Mouse (Mus musculus) CH12.LX (cell line): Measurements from ENCODE around the gene Spef2. TPM values are rescaled to one million over a fixed set of nuclear protein-coding genes. Genes with fewer than 3 reads are reported as not detected.

Source experiments
- DNase-seq: peaks from one replicate; pipeline ENCODE4 v3.0.0-alpha.2; 2013; ENCODE audit errors: extremely low read depth
- H3K27ac ChIP-seq: 2 replicates; pipeline ENCODE4 v1.5.1; 2012; ENCODE audit warnings: low read depth, mild to moderate bottlenecking, control low read depth, moderate library complexity; ENCODE audit not compliant: insufficient read depth
- H3K27me3 ChIP-seq: replicated peaks from 2 replicates; pipeline ENCODE3; 2012; ENCODE audit warnings: inconsistent platforms
- H3K36me3 ChIP-seq, 2 experiments: replicated peaks in 1 of 2; 2 replicates each; pipeline versions ENCODE3 to v1.6.1; 2012; ENCODE audit warnings: inconsistent platforms in 1 of 2, low read length in 1 of 2, mild to moderate bottlenecking in 1 of 2, mixed read lengths in 1 of 2, moderate library complexity in 1 of 2; ENCODE audit not compliant: control insufficient read depth in 1 of 2, insufficient read depth in 1 of 2
- H3K4me1 ChIP-seq, 2 experiments: 2 replicates each; pipeline ENCODE4 v1.6.1; 2012; ENCODE audit warnings: inconsistent platforms in 1 of 2, moderate library complexity in 1 of 2; ENCODE audit not compliant: insufficient read depth in 2 of 2, control insufficient read depth in 1 of 2
- H3K4me2 ChIP-seq: 2 replicates; pipeline ENCODE4 v1.6.1; 2012; ENCODE audit warnings: low read depth, mild to moderate bottlenecking, control low read depth; ENCODE audit not compliant: poor library complexity, insufficient read depth, severe bottlenecking
- H3K4me3 ChIP-seq, 3 experiments: fragments of 150-350 bp in 1 of 3; sonication (generic) in 1 of 3; replicated peaks in 1 of 3; 2 replicates each; pipeline versions ENCODE3 to v1.5.1; 2011 to 2012; ENCODE audit warnings: low read depth in 2 of 3, low read length in 2 of 3, mild to moderate bottlenecking in 2 of 3, moderate library complexity in 2 of 3, control low read depth in 1 of 3, improper control_type of control experiment in 1 of 3, inconsistent platforms in 1 of 3, mixed read lengths in 1 of 3; ENCODE audit not compliant: poor library complexity in 1 of 3
- H3K79me2 ChIP-seq: replicated peaks from 2 replicates; pipeline ENCODE4 v1.6.1; 2012; ENCODE audit warnings: mild to moderate bottlenecking, moderate library complexity; ENCODE audit not compliant: control insufficient read depth, poor library complexity, insufficient read depth, severe bottlenecking; ENCODE audit errors: extremely low read depth
- H3K9ac ChIP-seq: 2 replicates; pipeline ENCODE4 v1.6.1; 2012; ENCODE audit warnings: low read depth, mild to moderate bottlenecking, control low read depth, moderate library complexity; ENCODE audit not compliant: insufficient read depth
- H3K9me3 ChIP-seq: replicated peaks from 2 replicates; pipeline ENCODE3; 2012; ENCODE audit warnings: low read length, inconsistent platforms, mixed read lengths
- CHD2 ChIP-seq: IDR thresholded peaks from 2 replicates; pipeline ENCODE4 v1.6.1; 2011; ENCODE audit warnings: low read length, improper control_type of control experiment
- E2F4 ChIP-seq: IDR thresholded peaks from 2 replicates; pipeline ENCODE4 v1.6.1; 2011; ENCODE audit warnings: low read depth, low read length, improper control_type of control experiment; ENCODE audit not compliant: insufficient replicate concordance
- ELF1 ChIP-seq: IDR thresholded peaks from 2 replicates; pipeline ENCODE4 v1.6.1; 2014; ENCODE audit warnings: low read depth, mild to moderate bottlenecking, inconsistent platforms, low read length, improper control_type of control experiment
- EP300 ChIP-seq: IDR thresholded peaks from 2 replicates; pipeline ENCODE4 v1.6.1; 2011; ENCODE audit warnings: low read length, improper control_type of control experiment
- HCFC1 ChIP-seq: IDR thresholded peaks from 2 replicates; pipeline ENCODE4 v1.6.1; 2012; ENCODE audit warnings: low read depth, mild to moderate bottlenecking, inconsistent platforms, low read length, improper control_type of control experiment
- JUN ChIP-seq: IDR thresholded peaks from 2 replicates; pipeline ENCODE4 v1.6.1; 2011; ENCODE audit warnings: low read depth, mild to moderate bottlenecking, low read length, improper control_type of control experiment, moderate library complexity; ENCODE audit not compliant: insufficient read depth
- JUND ChIP-seq: conservative IDR thresholded peaks from 2 replicates; pipeline ENCODE4 v1.6.1; 2011; ENCODE audit warnings: low read depth, low read length, improper control_type of control experiment
- KAT2A ChIP-seq: IDR thresholded peaks from 2 replicates; pipeline ENCODE4 v1.6.1; 2012; ENCODE audit warnings: low read length, improper control_type of control experiment, inconsistent platforms; ENCODE audit not compliant: insufficient replicate concordance
- MAFK ChIP-seq: IDR thresholded peaks from 2 replicates; pipeline ENCODE4 v1.6.1; 2011; ENCODE audit warnings: low read length, improper control_type of control experiment; ENCODE audit not compliant: insufficient replicate concordance
- MAZ ChIP-seq: IDR thresholded peaks from 2 replicates; pipeline ENCODE4 v1.6.1; 2012; ENCODE audit warnings: low read depth, mild to moderate bottlenecking, inconsistent platforms, low read length, improper control_type of control experiment, moderate library complexity
- MEF2A ChIP-seq: IDR thresholded peaks from 2 replicates; pipeline ENCODE4 v1.6.1; 2014; ENCODE audit warnings: low read depth, mild to moderate bottlenecking, inconsistent platforms, low read length, improper control_type of control experiment, borderline replicate concordance
- MXI1 ChIP-seq: IDR thresholded peaks from 2 replicates; pipeline ENCODE4 v1.6.1; 2011; ENCODE audit warnings: mild to moderate bottlenecking, low read depth, low read length, improper control_type of control experiment
- MYC ChIP-seq: IDR thresholded peaks from 2 replicates; pipeline ENCODE4 v1.6.1; 2011; ENCODE audit warnings: low read depth, mild to moderate bottlenecking, improper control_type of control experiment, low read length
- PAX5 ChIP-seq: IDR thresholded peaks from 2 replicates; pipeline ENCODE4 v1.6.1; 2012; ENCODE audit warnings: low read length, inconsistent platforms, mixed read lengths
- POLR2A ChIP-seq: IDR thresholded peaks from 2 replicates; pipeline ENCODE4 v1.6.1; 2011; ENCODE audit warnings: low read depth, mild to moderate bottlenecking, improper control_type of control experiment, low read length
- RAD21 ChIP-seq: IDR thresholded peaks from 2 replicates; pipeline ENCODE4 v1.6.1; 2011; ENCODE audit warnings: low read depth, mild to moderate bottlenecking, low read length, improper control_type of control experiment, moderate library complexity
- SMC3 ChIP-seq: IDR thresholded peaks from 2 replicates; pipeline ENCODE4 v1.6.1; 2011; ENCODE audit warnings: low read depth, low read length, improper control_type of control experiment
- TCF12 ChIP-seq: IDR thresholded peaks from 2 replicates; pipeline ENCODE4 v1.6.1; 2014; ENCODE audit warnings: low read depth, mild to moderate bottlenecking, inconsistent platforms, low read length, improper control_type of control experiment
- USF1 ChIP-seq: IDR thresholded peaks from 2 replicates; pipeline ENCODE4 v1.6.1; 2014; ENCODE audit warnings: low read depth, mild to moderate bottlenecking, inconsistent platforms, low read length, improper control_type of control experiment
- USF2 ChIP-seq: conservative IDR thresholded peaks from 2 replicates; pipeline ENCODE4 v1.6.1; 2011; ENCODE audit warnings: low read depth, low read length, improper control_type of control experiment
- dilution Hi-C: fragments of 300-500 bp; cut with MboI; formaldehyde crosslinking; loops from 2 replicates; pipeline ENCODE4 v1.14.3; 2020; ENCODE audit warnings: low sequenced_read_pairs; ENCODE audit not compliant: extremely low pct_unique_long_range_greater_than_20kb, extremely low pct_ligation_motif_present
- in situ Hi-C: fragments of 300-500 bp; cut with MboI; formaldehyde crosslinking; loops from 3 replicates; pipeline ENCODE4 v1.14.3; 2019; ENCODE audit warnings: low sequenced_read_pairs, low pct_ligation_motif_present, low pct_unique_long_range_greater_than_20kb, mixed read lengths
- polyA plus RNA-seq: library from polyadenylated mRNA; unstranded; fragments of >175 nt; gene quantifications from 2 replicates; pipeline ENCODE4 v1.2.1, GENCODE M21; 2012; ENCODE audit warnings: low read depth; ENCODE audit not compliant: insufficient read length
- total RNA-seq, 2 experiments: library from RNA; depleted of rRNA; stranded (reverse); fragments of 300-350 nt in 1 of 2; fragments of >200 nt in 1 of 2; gene quantifications; 2 replicates each; pipeline ENCODE4 v1.2.3; 2012 to 2014

The Spef2 gene
- total and polyA plus RNA-seq, 3 experiments = 0.51 to 1.4 (median 1.2) TPM

GRCm38 (mm10) chr15:9574796-9575195, 173.9 kb downstream of the Spef2 start:
- TF ChIP-seq JUND (no peak), KAT2A (no peak), HCFC1 (no peak), MYC (no peak), SMC3 (no peak), PAX5 (no peak)
- TF ChIP-seq, all 38 proteins: peak for 0
- no peak overlapping the region for H3K9ac ChIP-seq
- no peaks in the 10 kb centered on the region for H3K9me3 ChIP-seq
- no peak overlapping the region for H3K4me2 ChIP-seq
- dilution Hi-C loops = no loop called here
- H3K4me3 ChIP-seq = no peak overlapping the region
- H3K79me2 ChIP-seq = no peaks in the 10 kb centered on the region
- no peak for DNase-seq
- no peaks in the 10 kb centered on the region for H3K27me3 ChIP-seq
- in situ Hi-C loops = loop anchor here (25.0 kb wide), 1 partner anchor 112 kb away; no protein-coding TSS in a partner anchor
- peaks cover 0 to 41% of the 10 kb centered on the region in 2 experiments for H3K36me3 ChIP-seq
- no peak overlapping the region for H3K27ac ChIP-seq
- H3K4me1 ChIP-seq = peaks cover 3 to 30% of the 10 kb centered on the region in 2 experiments; a peak in 3 of 4 replicates

GRCm38 (mm10) chr15:9573361-9573760, 175.3 kb downstream of the Spef2 start:
- no peak for DNase-seq
- no peak overlapping the region for H3K9ac ChIP-seq
- no peaks in the 10 kb centered on the region for H3K79me2 ChIP-seq
- H3K4me1 ChIP-seq = peaks cover 3 to 34% of the 10 kb centered on the region in 2 experiments; a peak in 3 of 4 replicates
- no peaks in the 10 kb centered on the region for H3K9me3 ChIP-seq
- H3K4me2 ChIP-seq = no peak overlapping the region
- no peak for TF ChIP-seq EP300
- TF ChIP-seq USF1 = no peak
- no peak for TF ChIP-seq MEF2A
- no peak for TF ChIP-seq E2F4
- TF ChIP-seq CHD2 = no peak
- no peak for TF ChIP-seq MXI1
- TF ChIP-seq MAFK = no peak
- no peak for TF ChIP-seq JUN
- TF ChIP-seq RAD21 = no peak
- no peak for TF ChIP-seq SMC3
- TF ChIP-seq USF2 = no peak
- no peak for TF ChIP-seq TCF12
- no peak for TF ChIP-seq MAZ
- no peak for TF ChIP-seq POLR2A
- no peak for TF ChIP-seq MYC
- no peak for TF ChIP-seq ELF1
- in situ Hi-C loops = loop anchor here (25.0 kb wide), 1 partner anchor 111 kb away; no protein-coding TSS in a partner anchor
- dilution Hi-C loops = no loop called here
- H3K4me3 ChIP-seq = no peak overlapping the region
- H3K27ac ChIP-seq = no peak overlapping the region
- peaks cover 0 to 42% of the 10 kb centered on the region in 2 experiments for H3K36me3 ChIP-seq
- no peaks in the 10 kb centered on the region for H3K27me3 ChIP-seq
